Mouse (Mus musculus) kidney, adult 2 months (tissue): ENCODE results near the gene Azi2.

Experiments
- CTCF ChIP-seq: fragments of 200-500 bp; conservative IDR thresholded peaks from 2 replicates; pipeline ENCODE4 v1.5.1; 2011; ENCODE audit warnings: low read depth, mild to moderate bottlenecking, control low read depth, low read length, moderate library complexity, mixed read lengths; ENCODE audit not compliant: insufficient read depth, insufficient read length
- POLR2A ChIP-seq: fragments of 200-500 bp; IDR thresholded peaks from one replicate; pipeline ENCODE4 v1.6.1; 2011; ENCODE audit warnings: low read depth, low read length, control low read depth

DNA sequence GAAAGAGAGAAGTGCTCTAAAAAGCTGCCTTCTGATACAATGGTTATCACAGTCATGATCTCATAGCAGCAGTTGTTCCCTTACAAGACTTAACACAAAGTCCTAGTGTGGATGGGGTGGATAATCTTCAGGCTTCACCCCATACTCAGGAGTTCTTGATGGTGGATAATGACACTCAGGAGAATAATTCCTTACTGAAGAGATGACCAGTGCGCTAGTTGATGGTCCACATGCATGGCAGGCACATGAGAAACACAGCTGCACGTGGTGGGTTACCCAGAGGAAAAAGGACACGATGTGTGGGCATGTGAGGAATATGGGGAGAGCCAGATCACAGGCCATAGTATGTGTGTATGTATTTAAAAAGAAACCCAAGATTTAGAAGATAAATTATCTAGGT is 3.3 kb downstream of the Azi2 start:
- TF ChIP-seq CTCF (no peak), POLR2A (no peak)
